In genomic region chr2:6467318-6467717, GRCm38 (mm10) we compare ENCODE assay signal across 33 mouse cellular contexts.
"Had no signal": no experiment of that assay in that cellular context is flagged by ENCODE, and none has a peak within 500 bp of the region (broad histone marks: within the 10 kb centered on the region; RNA-seq: fewer than 3 reads in every experiment).

No protein-coding gene starts in this region.

- H3K9ac ChIP-seq: heart, embryonic 12.5 days; heart, embryonic 13.5 days; heart, embryonic 15.5 days; hindbrain, embryonic 12.5 days; hindbrain, embryonic 13.5 days; hindbrain, embryonic 14.5 days; hindbrain, embryonic 15.5 days; intestine, embryonic 15.5 days; kidney, embryonic 15.5 days had no signal

- H3K9me3 ChIP-seq: heart, embryonic 15.5 days; hindbrain, embryonic 10.5 days; hindbrain, embryonic 12.5 days; hindbrain, embryonic 13.5 days; hindbrain, embryonic 15.5 days; intestine, embryonic 15.5 days; kidney, embryonic 15.5 days had no signal

- DNase-seq: heart, postnatal 10 days; heart, postnatal 14 days; heart, postnatal 4 days; kidney, adult 11 months; kidney, adult 18-20 months; kidney, adult 2 months; kidney, adult 8-10 months; kidney, adult 9 months; kidney, postnatal 10 days; kidney, postnatal 14 days; kidney, postnatal 25 days; kidney, postnatal 36 days; kidney, postnatal 4 days; layer of hippocampus, adult 9-11 months; layer of hippocampus, postnatal 36 days had no signal

- ATAC-seq: hindbrain, embryonic 16.5 days; hindbrain, postnatal 0 days; inflammation-experienced regulatory T-cells, adult 6 months; intestine, embryonic 15.5 days; intestine, embryonic 16.5 days; intestine, postnatal 0 days had no signal

- H3K36me3 ChIP-seq: heart, embryonic 10.5 days; heart, embryonic 12.5 days; heart, embryonic 13.5 days; heart, embryonic 15.5 days; hindbrain, embryonic 10.5 days; hindbrain, embryonic 12.5 days; hindbrain, embryonic 13.5 days; hindbrain, embryonic 15.5 days; intestine, embryonic 15.5 days; kidney, embryonic 15.5 days had no signal

- H3K27me3 ChIP-seq: heart, embryonic 12.5 days; heart, embryonic 13.5 days; heart, embryonic 15.5 days; hindbrain, embryonic 12.5 days; hindbrain, embryonic 13.5 days; hindbrain, embryonic 15.5 days; intestine, embryonic 15.5 days had no signal

- H3K4me2 ChIP-seq: heart, embryonic 11.5 days; heart, embryonic 12.5 days; heart, embryonic 13.5 days; heart, embryonic 15.5 days; hindbrain, embryonic 12.5 days; hindbrain, embryonic 13.5 days; hindbrain, embryonic 14.5 days; hindbrain, embryonic 15.5 days; intestine, embryonic 15.5 days; kidney, embryonic 15.5 days had no signal

- H3K27ac ChIP-seq: heart, embryonic 10.5 days; heart, embryonic 13.5 days; heart, embryonic 15.5 days; hindbrain, embryonic 10.5 days; hindbrain, embryonic 12.5 days; hindbrain, embryonic 13.5 days; hindbrain, embryonic 14.5 days; hindbrain, embryonic 15.5 days; hindbrain, postnatal 0 days; intestine, embryonic 15.5 days; layer of hippocampus, adult 2 months had no signal

- H3K4me3 ChIP-seq: heart, embryonic 10.5 days; heart, embryonic 12.5 days; heart, embryonic 13.5 days; heart, embryonic 15.5 days; hindbrain, embryonic 10.5 days; hindbrain, embryonic 12.5 days; hindbrain, embryonic 13.5 days; hindbrain, embryonic 15.5 days; intestine, embryonic 15.5 days; kidney, embryonic 15.5 days; layer of hippocampus, adult 2 months had no signal
